Mouse (Mus musculus) brain, embryonic 18.5 days (tissue): ENCODE measurements around the gene H2afb3.
"Not testable (repeated sequence)": the region's sequence is repeated elsewhere in the genome, so short reads cannot be mapped to it uniquely, and the experiment has no call there.

Experiments
- DNase-seq: peaks from one replicate; pipeline ENCODE4 v3.0.0-alpha.2; 2012; ENCODE audit warnings: low read depth, low spot score

H2afb3 gene

DNA sequence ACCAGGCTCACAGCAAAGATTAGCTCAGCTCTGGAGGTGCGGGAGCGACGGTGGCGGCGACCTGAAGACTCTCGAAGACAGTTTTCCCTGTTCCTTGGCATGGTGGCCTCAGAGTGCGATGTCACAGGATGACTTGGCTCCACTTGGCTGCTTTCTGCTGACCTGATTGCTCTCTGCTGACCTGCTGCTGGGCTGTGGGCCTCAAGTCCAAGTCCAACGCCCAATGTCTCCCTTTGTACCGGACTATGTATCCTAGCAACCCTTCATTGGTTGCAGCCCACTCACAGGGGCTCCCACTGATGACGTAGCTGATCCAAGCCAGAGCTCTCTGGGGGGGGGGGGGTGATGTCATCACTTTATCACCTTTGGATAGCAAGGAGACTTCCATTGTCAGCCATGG lies at the start of gene H2afb3:
Gene H2afb3 (minus strand): TSS at position 101 of the 400 bp plus-strand sequence.
- DNase-seq = not testable (repeated sequence)

DNA sequence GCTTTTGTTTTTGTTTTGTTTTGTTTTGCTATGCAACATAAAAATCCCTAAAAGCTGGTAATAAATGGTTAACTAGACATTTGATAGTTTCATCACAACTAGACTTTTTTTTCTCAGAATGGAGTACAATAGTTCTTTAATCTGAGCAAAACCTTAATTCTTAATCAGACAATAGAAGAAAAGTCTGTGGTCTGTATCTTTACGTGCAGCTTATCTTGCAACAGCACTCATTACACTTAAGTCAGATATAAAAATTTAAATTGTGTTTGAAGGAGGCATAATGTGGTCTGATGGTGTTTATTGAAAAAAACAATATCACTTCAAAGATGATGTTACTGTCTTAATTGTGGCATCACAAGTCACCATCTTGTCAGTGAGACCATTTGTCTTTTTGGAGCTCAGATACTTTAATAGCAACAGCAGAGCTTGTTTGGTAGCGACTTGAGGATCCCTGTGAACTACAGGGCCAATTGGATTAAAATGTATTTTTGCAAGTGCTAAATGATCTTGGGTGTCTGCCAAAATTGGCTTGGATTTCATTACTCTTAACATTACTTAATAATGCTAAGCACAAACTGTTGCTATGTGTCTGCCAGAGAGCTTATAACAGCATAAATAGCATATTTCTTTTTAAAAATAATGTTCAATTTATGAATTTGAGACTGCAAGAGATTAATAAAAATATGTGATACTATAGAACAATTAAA lies 11.3 kb downstream of the H2afb3 start:
- DNase-seq = no peak

DNA sequence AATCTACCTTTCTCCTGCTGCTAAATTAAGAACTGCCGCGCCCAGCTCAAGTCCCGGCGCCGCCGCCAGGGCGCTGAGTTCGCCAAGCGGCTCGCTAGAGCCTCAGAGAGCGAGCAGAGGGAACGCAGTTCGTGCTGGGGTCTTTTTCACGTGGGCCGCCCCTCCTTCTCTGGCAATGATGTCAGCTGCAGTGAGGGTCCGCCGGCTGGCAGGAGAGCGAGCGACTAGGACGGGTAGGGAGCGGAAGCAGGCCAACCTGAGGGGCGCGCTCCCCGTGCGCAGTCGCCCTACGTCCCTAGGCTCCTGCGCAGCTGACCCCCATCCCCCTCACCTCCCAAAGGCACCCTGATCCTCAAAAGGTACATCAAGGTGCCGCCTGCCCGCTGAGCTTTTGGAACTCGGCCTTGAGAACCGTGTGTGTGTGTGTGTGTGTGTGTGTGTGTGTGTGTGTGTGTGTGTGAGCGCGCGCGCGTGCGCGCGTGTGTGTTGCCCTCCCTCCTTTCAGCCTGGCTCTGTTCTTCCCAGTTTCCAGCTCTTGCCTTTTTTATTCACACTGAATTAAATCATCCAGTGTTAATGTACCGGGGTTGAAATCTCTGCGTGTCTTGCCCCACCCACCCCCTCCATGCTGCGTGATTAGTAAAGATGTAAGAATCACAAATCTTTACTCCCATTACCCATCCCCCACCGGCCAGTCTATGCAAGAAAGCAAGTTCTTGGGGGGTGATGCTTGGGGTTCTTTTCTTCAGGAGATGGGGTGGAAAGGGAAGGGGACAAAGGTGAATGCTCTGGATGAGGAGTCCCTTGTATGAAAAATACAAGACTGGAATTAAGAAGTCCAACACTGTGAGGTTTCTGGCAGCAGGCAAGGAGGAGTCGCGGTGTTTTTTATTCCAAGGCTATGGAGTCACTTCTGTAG lies 19.8 kb downstream of the H2afb3 start:
- no peak for DNase-seq

DNA sequence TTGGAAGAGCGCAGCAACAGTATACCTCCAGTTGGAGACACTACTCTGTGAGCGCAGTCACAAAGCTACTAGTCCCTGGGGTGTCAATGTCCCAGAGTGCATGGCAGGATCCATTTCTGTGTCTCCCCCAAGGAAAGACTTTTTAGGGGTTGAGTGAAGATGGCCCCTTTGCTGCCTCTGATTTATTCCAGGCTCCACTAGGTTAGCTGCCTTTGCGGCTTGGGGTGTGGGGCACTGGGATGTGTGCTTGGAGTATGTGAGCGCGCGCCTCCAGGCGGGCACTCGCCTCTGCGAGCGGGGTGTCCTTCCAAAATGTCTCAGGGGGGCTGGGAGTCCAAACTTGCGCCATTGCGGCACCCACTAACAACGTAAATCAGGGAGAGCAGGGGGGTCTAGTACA lies 21.2 kb downstream of the H2afb3 start:
- DNase-seq = no peak

DNA sequence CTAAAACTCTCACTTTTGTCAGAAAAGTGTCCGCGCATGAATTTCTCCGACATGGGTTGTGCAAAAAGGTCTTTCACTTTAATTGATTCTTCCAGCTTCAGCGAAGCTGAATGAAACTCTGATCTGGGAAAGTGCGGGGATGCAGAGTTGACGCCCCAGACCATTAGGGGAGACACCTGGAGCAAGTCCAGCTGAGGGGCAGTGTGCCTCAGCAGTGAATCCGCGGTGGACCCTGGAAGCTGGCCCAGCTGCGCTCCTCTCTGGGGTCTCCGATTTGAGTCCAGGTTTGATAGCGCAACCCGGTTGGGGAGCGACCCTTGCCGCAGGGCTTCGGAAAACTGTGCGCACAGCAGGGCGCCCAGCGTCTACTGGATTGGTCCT lies 22.0 kb downstream of the H2afb3 start:
- no peak for DNase-seq

DNA sequence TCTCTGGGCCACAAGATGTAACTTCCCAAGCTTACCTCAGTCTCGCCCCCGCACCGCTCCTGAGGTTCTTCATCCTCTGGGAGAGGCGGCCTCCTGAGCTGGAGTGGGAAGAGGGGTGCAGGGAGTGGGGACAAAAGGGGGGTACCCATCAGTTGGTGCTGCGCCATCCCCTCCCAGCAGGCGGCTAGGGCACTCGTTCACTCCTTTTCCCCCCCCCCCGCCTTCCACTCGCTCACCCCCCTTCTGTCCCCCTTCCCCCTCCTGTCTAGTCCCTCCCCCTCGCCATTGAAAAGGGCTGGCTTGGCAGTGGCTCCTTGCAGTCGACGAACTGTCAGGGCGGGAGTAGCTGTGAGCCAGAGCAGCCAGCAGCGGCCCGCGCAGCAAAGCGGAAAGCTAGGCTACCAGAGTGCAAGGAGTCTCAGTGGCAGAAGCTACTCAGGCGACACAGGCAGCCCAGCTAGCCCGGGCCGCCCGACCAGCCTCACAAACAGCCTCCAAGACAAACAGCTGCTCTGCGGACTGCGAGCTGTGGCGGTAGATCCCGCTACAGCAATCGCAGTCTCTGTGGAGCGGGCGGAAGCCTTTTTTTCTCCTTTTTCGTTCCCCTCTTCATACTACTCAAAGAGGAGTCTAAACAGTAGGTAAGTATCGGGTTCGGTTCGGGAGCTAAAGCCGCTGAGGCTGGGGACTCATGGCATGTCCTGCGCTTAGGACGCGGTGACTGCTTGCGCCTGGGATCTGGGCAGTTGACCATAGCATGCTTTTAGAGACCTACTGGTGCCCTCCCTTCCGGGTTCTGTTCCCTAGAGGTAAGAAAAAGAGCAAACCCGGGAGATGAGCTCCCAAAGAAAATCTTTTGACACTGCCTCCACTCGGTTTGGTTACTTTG lies 22.6 kb downstream of the H2afb3 start, which contains the start of gene Pcdh11x:
Gene Pcdh11x (plus strand): TSS at position 249 of the 889 bp plus-strand sequence.
- DNase-seq = no peak

DNA sequence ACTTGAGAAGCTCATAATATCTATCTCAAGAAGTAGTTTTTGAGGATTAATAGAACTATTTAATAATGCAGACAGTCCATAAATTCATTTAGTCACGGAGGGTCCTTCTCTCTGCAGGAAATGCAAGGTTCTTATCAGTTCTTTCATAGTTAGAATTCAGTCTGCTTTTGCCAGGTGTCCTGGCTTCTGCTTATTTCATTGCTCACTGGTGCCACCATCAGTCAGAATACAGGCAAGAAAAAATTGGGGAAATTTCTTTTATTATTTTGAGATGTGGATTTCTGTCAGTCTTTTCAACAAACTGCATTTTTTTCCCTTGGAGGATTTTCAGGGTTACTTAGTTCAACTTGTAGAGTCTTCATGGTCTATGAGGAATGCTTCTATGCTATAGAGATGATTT lies 25.4 kb downstream of the H2afb3 start:
- no peak for DNase-seq

DNA sequence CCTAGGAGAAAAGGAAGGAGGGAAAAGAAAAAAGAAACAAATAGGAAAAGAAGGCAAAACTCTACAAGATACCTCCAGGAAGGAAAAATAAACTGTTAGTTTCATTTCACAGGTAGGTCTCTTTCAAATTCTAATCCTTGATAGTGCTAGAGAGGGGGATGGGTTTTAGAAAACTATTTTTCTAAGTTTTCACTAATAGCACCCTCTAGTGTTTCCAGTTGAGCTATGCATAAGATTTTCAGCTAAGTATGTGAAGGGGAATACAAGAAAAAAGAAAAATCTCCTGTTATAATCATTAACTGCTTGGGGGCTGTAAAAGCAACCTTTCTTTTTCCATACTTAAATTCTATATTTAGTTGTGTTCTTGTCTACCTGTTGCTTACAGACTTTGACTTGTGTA lies 27.4 kb downstream of the H2afb3 start:
- DNase-seq = no peak
